Mouse (Mus musculus) liver, postnatal 0 days (tissue): ENCODE data around the gene Gm9857. TPM values are rescaled to one million over a fixed set of nuclear protein-coding genes. Genes with fewer than 3 reads are reported as not detected.

ENCODE experiments used
- ATAC-seq: fragments of 200-750 bp; cut with Nextera tagmentation; 2 replicates; pipeline ENCODE4 v1.8.0; 2017; ENCODE audit warnings: mild to moderate bottlenecking, moderate library complexity
- DNase-seq: peaks from one replicate; pipeline ENCODE4 v3.0.0-alpha.2; 2016
- H3K27ac ChIP-seq: fragments of 300-500 bp; sonication (generic); 2 replicates; pipeline ENCODE4 v1.5.1; 2014; ENCODE audit warnings: antibody characterized with exemption, moderate library complexity, mild to moderate bottlenecking, low read depth
- H3K27me3 ChIP-seq: fragments of 300-500 bp; sonication (generic); 2 replicates; pipeline ENCODE4 v1.6.1; 2014; ENCODE audit warnings: low read length, control low read depth, mixed read lengths; ENCODE audit not compliant: insufficient read depth
- H3K36me3 ChIP-seq: fragments of 300-500 bp; sonication (generic); replicated peaks from 2 replicates; pipeline ENCODE4 v1.6.1; 2014; ENCODE audit warnings: mild to moderate bottlenecking, control low read depth, low read length, moderate library complexity, mixed read lengths; ENCODE audit not compliant: insufficient read depth
- H3K4me1 ChIP-seq: fragments of 300-500 bp; sonication (generic); 2 replicates; pipeline ENCODE4 v1.6.1; 2014; ENCODE audit warnings: antibody characterized with exemption, mild to moderate bottlenecking, control low read depth; ENCODE audit not compliant: insufficient read depth
- H3K4me2 ChIP-seq: fragments of 300-500 bp; sonication (generic); 2 replicates; pipeline ENCODE4 v1.6.1; 2014; ENCODE audit warnings: low read depth, mild to moderate bottlenecking, low read length, moderate library complexity, mixed read lengths
- H3K4me3 ChIP-seq: fragments of 300-500 bp; sonication (generic); 2 replicates; pipeline ENCODE4 v1.5.1; 2014; ENCODE audit warnings: low read depth, low read length
- H3K9ac ChIP-seq: fragments of 300-500 bp; sonication (generic); replicated peaks from 2 replicates; pipeline ENCODE4 v1.6.1; 2014; ENCODE audit warnings: mild to moderate bottlenecking, moderate library complexity
- H3K9me3 ChIP-seq: fragments of 300-500 bp; sonication (generic); 2 replicates; pipeline ENCODE4 v1.6.1; 2016; ENCODE audit warnings: mild to moderate bottlenecking, control low read depth, low read length, mixed read lengths
- CTCF ChIP-seq: sonication (generic); IDR thresholded peaks from 2 replicates; pipeline ENCODE4 v1.5.1; 2016; ENCODE audit warnings: antibody characterized with exemption, low read depth
- EP300 ChIP-seq: IDR thresholded peaks from 2 replicates; pipeline ENCODE4 v1.6.1; 2016; ENCODE audit warnings: antibody characterized with exemption, low read depth, mild to moderate bottlenecking
- WGBS: fragments of 180-500 bp; shearing (Covaris S2); extraction: QIAGEN DNeasy Blood & Tissue Kit; methylation state at CpG from one replicate; pipeline ENCODE4 v1.1.7; 2014; ENCODE audit not compliant: insufficient replicate concordance; 5-methylcytosine and 5-hydroxymethylcytosine counted together
- polyA plus RNA-seq: library from polyadenylated mRNA; unstranded; fragments of >200 nt; fragmentation: Nextera tagmentation; extraction: Ambion mirVana; gene quantifications from 2 replicates; pipeline ENCODE4 v1.2.1, GENCODE M21; 2015

The Gm9857 gene
- polyA plus RNA-seq, 1 experiment from 2014 or later, result not detected

DNA sequence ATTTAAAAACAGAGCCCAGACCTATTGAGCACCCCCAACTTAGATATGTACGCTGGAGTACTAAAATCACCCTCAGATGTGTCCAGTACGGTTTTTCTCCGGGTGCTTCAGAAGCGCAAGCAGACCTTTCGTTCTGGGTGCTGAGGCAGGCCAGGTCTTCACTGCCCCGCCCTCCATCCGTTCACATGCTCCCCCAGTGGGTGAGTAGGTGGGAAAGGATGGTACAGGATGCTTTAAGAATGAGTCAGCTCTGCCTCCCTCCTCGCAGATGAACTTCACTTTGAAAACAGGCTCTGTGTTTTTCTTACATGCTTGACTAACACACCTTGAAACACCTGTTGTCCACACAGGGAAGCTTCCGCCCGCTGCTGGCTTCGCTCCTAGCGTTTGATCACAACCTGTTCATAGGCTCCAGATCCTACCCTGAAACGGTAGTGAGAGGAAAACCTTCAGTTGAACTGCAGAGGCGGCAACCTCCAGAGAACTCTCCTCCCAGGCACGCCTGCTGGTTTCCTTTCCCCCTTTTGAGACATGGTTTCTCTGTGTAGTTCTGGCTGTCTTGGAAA, 34.8 kb upstream of the Gm9857 start:
- Histone ChIP-seq H3K4me3 (no peak overlapping the region), H3K36me3 (0 out of 2 replicates have a peak, but pooled peaks cover 4% of the 10 kb centered on the region), H3K27ac (no peak overlapping the region), H3K9ac (no peak overlapping the region), H3K4me1 (no peaks in the 10 kb centered on the region), H3K27me3 (no peaks in the 10 kb centered on the region), H3K9me3 (no peaks in the 10 kb centered on the region), H3K4me2 (no peak overlapping the region)
- 81% methylated on average over 15 of the region's 15 CpGs for WGBS
- ATAC-seq, result no peak
- no peak for DNase-seq
- TF ChIP-seq EP300 (no peak), CTCF (no peak)

- no peaks in the 10 kb centered on the region for H3K27me3 ChIP-seq
- DNase-seq (no peak), ATAC-seq (no peak)
- H3K9me3 ChIP-seq, result no peaks in the 10 kb centered on the region
- H3K4me2 ChIP-seq, result no peak overlapping the region
- TF ChIP-seq EP300 (peak; percentile 50; the same call in 1 of the 2 replicates), CTCF (no peak)
- H3K4me1 ChIP-seq, result no peaks in the 10 kb centered on the region
- no peak overlapping the region for H3K27ac ChIP-seq
- H3K9ac ChIP-seq, result no peak overlapping the region
- H3K4me3 ChIP-seq, result no peak overlapping the region
- 62% methylated on average over 13 of the region's 13 CpGs for WGBS
- no peaks in the 10 kb centered on the region for H3K36me3 ChIP-seq
Observed at GRCm38 (mm10) chr3:108973980-108974660, 33.9 kb upstream of the Gm9857 start.

DNA sequence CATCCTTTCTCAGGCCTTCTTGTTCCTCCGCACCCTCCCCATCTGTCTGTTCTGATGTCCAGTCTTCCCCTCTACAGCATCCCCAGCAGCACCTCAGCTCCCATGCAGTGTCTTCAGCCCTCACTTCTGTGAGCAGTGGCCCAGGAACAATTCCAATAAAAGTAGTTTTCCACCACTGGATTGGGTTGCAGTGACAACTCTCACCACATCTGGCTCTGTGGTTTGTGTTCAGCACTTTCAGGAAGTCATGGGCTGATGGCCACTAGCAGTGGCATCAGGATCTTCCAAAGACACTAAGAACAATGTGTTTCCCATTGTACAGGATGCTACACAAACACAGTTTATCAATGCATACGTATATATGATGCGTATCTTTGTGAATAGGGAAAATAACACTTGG, 25.8 kb upstream of the Gm9857 start:
- H3K9ac ChIP-seq, result no peak overlapping the region
- no peaks in the 10 kb centered on the region for H3K4me1 ChIP-seq
- H3K27me3 ChIP-seq, result no peaks in the 10 kb centered on the region
- whole genome bisulfite sequencing, result 76% methylated on average over 3 of the region's 3 CpGs
- no peaks in the 10 kb centered on the region for H3K9me3 ChIP-seq
- DNase-seq (no peak), ATAC-seq (no peak)
- H3K4me2 ChIP-seq, result no peak overlapping the region
- TF ChIP-seq CTCF, result no peak
- TF ChIP-seq EP300, result no peak
- H3K36me3 ChIP-seq, result no peaks in the 10 kb centered on the region
- no peak overlapping the region for H3K4me3 ChIP-seq
- H3K27ac ChIP-seq, result no peak overlapping the region

DNA sequence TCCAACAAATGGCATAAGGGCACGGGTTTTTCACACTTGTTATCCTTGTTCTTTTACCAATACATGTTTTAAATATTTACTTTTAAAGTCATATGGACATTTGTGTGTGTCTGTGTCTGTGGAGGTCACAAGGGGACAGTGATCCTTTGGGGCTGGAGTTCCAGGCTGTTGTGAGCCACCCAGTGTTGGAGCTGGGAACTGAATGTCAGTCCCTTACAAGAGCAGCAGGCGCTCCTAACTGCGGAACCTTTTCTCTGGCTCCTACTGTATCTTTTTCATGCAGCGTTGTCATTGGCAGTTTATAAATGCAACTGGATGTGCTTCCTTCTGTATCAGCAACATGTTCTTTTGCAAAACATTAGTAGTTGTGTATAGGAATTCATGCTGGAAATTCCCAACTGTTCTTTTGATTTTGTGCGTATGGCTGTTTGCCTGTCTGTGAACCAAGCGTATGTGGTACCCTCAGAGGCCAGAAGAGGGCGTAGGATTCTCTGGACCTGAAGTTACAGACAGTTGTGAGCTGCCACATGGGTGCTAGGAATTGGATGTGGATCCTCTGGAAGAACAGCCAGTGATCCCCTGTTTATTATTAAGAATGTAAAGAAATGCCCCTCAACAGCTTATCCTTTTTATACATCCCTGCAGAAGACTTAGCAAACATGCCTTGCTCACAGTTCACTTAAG, 24.3 kb upstream of the Gm9857 start:
- H3K36me3 ChIP-seq, result no peaks in the 10 kb centered on the region
- H3K27ac ChIP-seq, result no peak overlapping the region
- H3K4me2 ChIP-seq, result no peak overlapping the region
- DNase-seq, result no peak
- no peaks in the 10 kb centered on the region for H3K4me1 ChIP-seq
- 79% methylated on average over 7 of the region's 7 CpGs for WGBS
- H3K9me3 ChIP-seq, result no peaks in the 10 kb centered on the region
- no peak overlapping the region for H3K4me3 ChIP-seq
- no peak overlapping the region for H3K9ac ChIP-seq
- ATAC-seq, result no peak
- TF ChIP-seq EP300 (no peak), CTCF (peak; percentile 20; the same call in 1 of the 2 replicates)
- no peaks in the 10 kb centered on the region for H3K27me3 ChIP-seq

DNA sequence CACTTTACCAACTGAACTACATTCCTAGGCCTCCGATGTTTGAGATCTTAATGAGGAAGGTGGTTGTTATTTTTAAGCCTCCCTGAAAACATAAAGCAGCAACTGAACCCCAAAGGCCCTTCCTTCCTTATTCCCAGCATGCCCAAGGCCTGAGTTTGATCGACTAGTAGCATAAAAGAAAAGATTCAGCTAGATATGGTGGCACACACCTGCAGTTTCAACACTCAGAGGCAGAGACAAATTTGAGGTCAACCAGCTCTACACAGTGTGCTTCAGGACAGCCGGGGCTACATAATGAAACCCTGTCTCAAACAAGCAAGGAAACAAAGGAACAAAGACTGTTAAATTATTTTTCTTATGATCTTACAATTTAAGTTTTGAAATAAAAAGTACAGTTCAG, 23.5 kb upstream of the Gm9857 start:
- Histone ChIP-seq H3K4me3 (no peak overlapping the region), H3K9ac (no peak overlapping the region), H3K4me2 (no peak overlapping the region), H3K9me3 (no peaks in the 10 kb centered on the region), H3K36me3 (no peaks in the 10 kb centered on the region), H3K27me3 (no peaks in the 10 kb centered on the region), H3K27ac (no peak overlapping the region), H3K4me1 (no peaks in the 10 kb centered on the region)
- 68% methylated on average over 3 of the region's 3 CpGs for WGBS
- no peak for ATAC-seq
- TF ChIP-seq CTCF, result no peak
- no peak for DNase-seq

DNA sequence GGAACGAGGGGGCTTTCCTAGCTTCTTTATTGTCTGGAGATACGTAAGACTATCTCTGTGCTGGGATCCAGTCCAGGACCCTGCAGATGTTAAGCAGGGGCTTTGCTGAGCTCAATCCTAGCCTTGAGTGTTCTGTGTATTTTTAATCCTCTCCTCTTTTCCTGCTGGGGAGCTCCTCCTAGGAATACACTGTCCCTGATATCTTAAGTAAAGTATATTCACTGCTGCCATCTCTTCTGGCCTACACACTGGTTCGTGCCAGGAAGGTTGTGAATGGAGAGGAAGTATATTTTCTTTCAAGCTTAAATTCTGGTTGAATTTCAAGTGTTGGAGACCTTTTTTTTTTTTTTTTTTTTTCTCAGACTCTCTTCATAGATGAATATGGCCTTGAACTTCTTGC, 23.0 kb upstream of the Gm9857 start:
- Histone ChIP-seq H3K4me3 (no peak overlapping the region), H3K27ac (no peak overlapping the region), H3K36me3 (no peaks in the 10 kb centered on the region), H3K27me3 (no peaks in the 10 kb centered on the region), H3K4me1 (no peaks in the 10 kb centered on the region), H3K4me2 (no peak overlapping the region), H3K9me3 (no peaks in the 10 kb centered on the region), H3K9ac (no peak overlapping the region)
- ATAC-seq, result no peak
- WGBS, result 77% methylated on average over 3 of the region's 3 CpGs
- TF ChIP-seq EP300, result no peak
- TF ChIP-seq CTCF, result no peak
- DNase-seq, result no peak
